Mouse (Mus musculus) intestine, postnatal 0 days (tissue): ENCODE results near the gene Itgb2l. TPM values are rescaled to one million over a fixed set of nuclear protein-coding genes. Genes with fewer than 3 reads are reported as not detected.
"Not testable (repeated sequence)": the region's sequence is repeated elsewhere in the genome, so short reads cannot be mapped to it uniquely, and the experiment has no call there.

ENCODE experiments used
- ATAC-seq: fragments of 200-750 bp; cut with Nextera tagmentation; 2 replicates; pipeline ENCODE4 v1.8.0; 2017; ENCODE audit warnings: mild to moderate bottlenecking, moderate TSS enrichment, moderate library complexity
- H3K27ac ChIP-seq: fragments of 300-500 bp; sonication (generic); 2 replicates; pipeline ENCODE4 v1.5.1; 2014; ENCODE audit warnings: mild to moderate bottlenecking, low read depth, low read length, moderate library complexity
- H3K27me3 ChIP-seq: fragments of 300-500 bp; sonication (generic); replicated peaks from 2 replicates; pipeline ENCODE4 v1.6.1; 2014; ENCODE audit warnings: low read length, mixed read lengths; ENCODE audit not compliant: control insufficient read depth, insufficient read depth
- H3K36me3 ChIP-seq: fragments of 300-500 bp; sonication (generic); 2 replicates; pipeline ENCODE4 v1.6.1; 2014; ENCODE audit warnings: mild to moderate bottlenecking, moderate library complexity; ENCODE audit not compliant: control insufficient read depth, insufficient read depth
- H3K4me1 ChIP-seq: fragments of 300-500 bp; sonication (generic); replicated peaks from 2 replicates; pipeline ENCODE4 v1.6.1; 2014; ENCODE audit warnings: antibody characterized with exemption, low read length, mixed read lengths; ENCODE audit not compliant: control insufficient read depth, insufficient read depth
- H3K4me2 ChIP-seq: fragments of 300-500 bp; sonication (generic); replicated peaks from 2 replicates; pipeline ENCODE4 v1.6.1; 2014; ENCODE audit warnings: low read depth, mild to moderate bottlenecking, moderate library complexity
- H3K4me3 ChIP-seq: fragments of 300-500 bp; sonication (generic); 2 replicates; pipeline ENCODE4 v1.5.1; 2014; ENCODE audit warnings: low read depth, low read length
- H3K9ac ChIP-seq: fragments of 300-500 bp; sonication (generic); 2 replicates; pipeline ENCODE4 v1.6.1; 2014; ENCODE audit warnings: mild to moderate bottlenecking, low read depth, low read length
- H3K9me3 ChIP-seq: fragments of 300-500 bp; sonication (generic); 2 replicates; pipeline ENCODE4 v1.6.1; 2016; ENCODE audit warnings: mixed run types; ENCODE audit not compliant: control insufficient read depth
- CTCF ChIP-seq: sonication (generic); IDR thresholded peaks from 2 replicates; pipeline ENCODE4 v1.5.1; 2016; ENCODE audit warnings: low read depth, mild to moderate bottlenecking, control low read depth, antibody characterized with exemption, moderate library complexity
- WGBS: fragments of 180-500 bp; shearing (Covaris S2); extraction: QIAGEN DNeasy Blood & Tissue Kit; methylation state at CpG from one replicate; pipeline ENCODE4 v1.1.7; 2014; 5-methylcytosine and 5-hydroxymethylcytosine counted together
- polyA plus RNA-seq: library from polyadenylated mRNA; unstranded; fragments of >200 nt; fragmentation: Nextera tagmentation; extraction: Ambion mirVana; gene quantifications from 2 replicates; pipeline ENCODE4 v1.2.1, GENCODE M21; 2015

Itgb2l gene
- polyA plus RNA-seq, 1 experiment from 2014 or later: 0.44 TPM

- H3K36me3 ChIP-seq: no peaks in the 10 kb centered on the region
- no peak for ATAC-seq
- H3K4me2 ChIP-seq: no peak overlapping the region
- H3K4me1 ChIP-seq: no peaks in the 10 kb centered on the region
- no peak overlapping the region for H3K4me3 ChIP-seq
- H3K27ac ChIP-seq: no peak overlapping the region
- H3K9ac ChIP-seq: no peak overlapping the region
- no peaks in the 10 kb centered on the region for H3K9me3 ChIP-seq
- TF ChIP-seq CTCF: no peak
- WGBS: 85% methylated on average over 2 of the region's 2 CpGs
- H3K27me3 ChIP-seq: no peaks in the 10 kb centered on the region
Observed at GRCm38 (mm10) chr16:96459356-96459755, 15.9 kb upstream of the Itgb2l start.

GRCm38 (mm10) chr16:96457612-96458011 is 14.2 kb upstream of the Itgb2l start:
- no peak for ATAC-seq
- no peaks in the 10 kb centered on the region for H3K27me3 ChIP-seq
- no peak overlapping the region for H3K4me2 ChIP-seq
- no peaks in the 10 kb centered on the region for H3K9me3 ChIP-seq
- no peak overlapping the region for H3K27ac ChIP-seq
- no peaks in the 10 kb centered on the region for H3K36me3 ChIP-seq
- TF ChIP-seq CTCF: no peak
- H3K4me1 ChIP-seq: no peaks in the 10 kb centered on the region
- no peak overlapping the region for H3K9ac ChIP-seq
- 73% methylated on average over 5 of the region's 5 CpGs for WGBS
- H3K4me3 ChIP-seq: no peak overlapping the region

GRCm38 (mm10) chr16:96454086-96454485 is 10.7 kb upstream of the Itgb2l start:
- H3K36me3 ChIP-seq: no peaks in the 10 kb centered on the region
- no peak overlapping the region for H3K9ac ChIP-seq
- H3K27me3 ChIP-seq: no peaks in the 10 kb centered on the region
- H3K9me3 ChIP-seq: no peaks in the 10 kb centered on the region
- no peak for ATAC-seq
- H3K4me1 ChIP-seq: no peaks in the 10 kb centered on the region
- no peak for TF ChIP-seq CTCF
- H3K27ac ChIP-seq: no peak overlapping the region
- no peak overlapping the region for H3K4me3 ChIP-seq
- no peak overlapping the region for H3K4me2 ChIP-seq

DNA sequence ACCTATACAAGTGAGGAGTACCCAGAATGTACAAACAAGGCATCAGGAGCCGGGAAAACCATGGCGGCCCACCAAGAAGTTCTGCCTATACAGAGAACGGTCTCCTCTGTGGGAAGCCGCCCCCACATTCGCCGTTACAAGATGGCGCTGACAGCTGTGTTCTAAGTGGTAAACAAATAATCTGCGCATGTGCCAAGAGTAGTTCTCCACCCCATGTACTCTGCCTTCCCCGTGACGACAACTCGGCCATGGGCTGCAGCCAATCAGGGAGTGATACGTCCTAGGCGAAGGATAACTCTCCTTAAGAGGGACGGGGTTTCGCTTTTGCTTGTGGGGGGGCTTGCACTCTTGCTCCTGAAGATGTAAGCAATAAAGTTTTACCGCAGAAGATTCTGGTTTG is 7.5 kb upstream of the Itgb2l start:
- 93% methylated on average over 13 of the region's 16 CpGs for WGBS
- H3K9me3 ChIP-seq, H3K4me3 ChIP-seq, H3K4me2 ChIP-seq, H3K4me1 ChIP-seq, H3K27ac ChIP-seq, ATAC-seq, H3K27me3 ChIP-seq, H3K9ac ChIP-seq, H3K36me3 ChIP-seq: not testable (repeated sequence)

DNA sequence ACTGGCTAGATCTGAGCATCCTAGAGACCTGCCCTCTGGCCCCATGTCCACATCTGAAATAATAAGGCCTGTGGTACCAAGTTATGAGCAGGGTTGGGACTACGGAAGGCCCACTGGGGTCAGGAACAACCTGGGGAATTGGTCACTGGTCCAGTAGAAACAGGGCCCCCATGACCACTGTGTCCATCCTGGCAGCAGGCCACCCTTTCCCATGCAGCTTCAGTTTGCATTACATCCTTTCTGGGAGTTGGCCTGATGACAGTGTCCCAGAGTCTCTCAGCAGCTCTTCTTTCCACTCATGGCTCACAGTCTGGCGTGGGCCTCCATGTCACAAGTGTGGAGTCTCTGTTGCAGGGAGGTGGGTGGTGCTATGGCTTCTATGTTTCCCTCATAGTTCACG is 1.6 kb downstream of the Itgb2l start:
- Histone ChIP-seq H3K9ac (no peak overlapping the region), H3K4me2 (no peak overlapping the region), H3K36me3 (no peaks in the 10 kb centered on the region), H3K4me3 (no peak overlapping the region), H3K9me3 (no peaks in the 10 kb centered on the region), H3K4me1 (no peaks in the 10 kb centered on the region), H3K27me3 (no peaks in the 10 kb centered on the region), H3K27ac (no peak overlapping the region)
- no peak for TF ChIP-seq CTCF
- 88% methylated on average over 3 of the region's 3 CpGs for WGBS
- ATAC-seq: no peak

DNA sequence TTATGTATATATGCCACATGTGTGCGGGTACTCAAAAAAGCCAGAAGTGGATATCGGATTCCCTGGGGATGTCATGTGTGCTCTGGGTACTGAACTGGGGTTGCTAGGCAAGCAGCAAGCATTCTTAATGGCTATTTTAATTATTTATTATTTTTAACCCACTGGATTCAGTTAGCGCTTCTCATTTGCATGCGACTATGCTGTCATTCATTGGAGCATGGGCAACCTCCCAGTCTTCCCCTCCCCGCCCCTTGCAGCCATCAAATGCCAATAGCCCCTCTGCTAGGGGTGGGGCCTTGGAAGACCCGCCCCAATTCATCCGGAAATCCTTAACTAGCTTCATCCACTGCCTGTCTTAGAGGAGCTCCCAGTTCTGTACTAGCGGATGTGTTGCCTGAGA is 2.5 kb downstream of the Itgb2l start:
- Histone ChIP-seq H3K9me3 (no peaks in the 10 kb centered on the region), H3K4me2 (no peak overlapping the region), H3K36me3 (no peaks in the 10 kb centered on the region), H3K9ac (no peak overlapping the region), H3K4me3 (no peak overlapping the region), H3K27me3 (no peaks in the 10 kb centered on the region), H3K27ac (no peak overlapping the region), H3K4me1 (no peaks in the 10 kb centered on the region)
- no peak for ATAC-seq
- WGBS: 84% methylated on average over 8 of the region's 8 CpGs
- TF ChIP-seq CTCF: no peak

- H3K4me2 ChIP-seq: no peak overlapping the region
- no peaks in the 10 kb centered on the region for H3K36me3 ChIP-seq
- H3K4me1 ChIP-seq: no peaks in the 10 kb centered on the region
- WGBS: 60% methylated on average over 4 of the region's 4 CpGs
- no peak overlapping the region for H3K4me3 ChIP-seq
- H3K9ac ChIP-seq: no peak overlapping the region
- no peak for ATAC-seq
- no peak overlapping the region for H3K27ac ChIP-seq
- H3K27me3 ChIP-seq: no peaks in the 10 kb centered on the region
- H3K9me3 ChIP-seq: no peaks in the 10 kb centered on the region
- TF ChIP-seq CTCF: no peak
Observed at GRCm38 (mm10) chr16:96439682-96440081, 3.7 kb downstream of the Itgb2l start.
